Mouse (Mus musculus): ENCODE results near the gene Fntb.

- TF ChIP-seq CTCF (IDR thresholded peaks at IDR 0.05) (no peak), EP300 (IDR thresholded peaks at IDR 0.05) (peak; percentile 99)
Measured at GRCm38 (mm10) chr12:76883824-76884223, 118.4 kb downstream of the Fntb start.
